Mouse (Mus musculus) cerebellum, adult (tissue): ENCODE data around the gene Mmp21.
"Not testable (repeated sequence)": the region's sequence is repeated elsewhere in the genome, so short reads cannot be mapped to it uniquely, and the experiment has no call there.

Experiments
- ATAC-seq: cut with Nextera tagmentation; 2 replicates; pipeline ENCODE4 v1.9.2; 2017; ENCODE audit warnings: mild to moderate bottlenecking, moderate library complexity, mixed read lengths; ENCODE audit not compliant: insufficient number of reproducible peaks, low FRiP score, low TSS enrichment

The Mmp21 gene

GRCm38 (mm10) chr7:133679961-133680360 lies at the start of gene Mmp21:
Gene Mmp21 (minus strand): TSS chr7:133680061.
- ATAC-seq, result no peak

GRCm38 (mm10) chr7:133729351-133729750 lies 49.5 kb upstream of the Mmp21 start:
- ATAC-seq, result no peak

GRCm38 (mm10) chr7:133727027-133727426 lies 47.2 kb upstream of the Mmp21 start:
- ATAC-seq, result no peak

GRCm38 (mm10) chr7:133725571-133725970 lies 45.7 kb upstream of the Mmp21 start:
- ATAC-seq, result no peak

- ATAC-seq, result no peak
These were observed 45.0 kb upstream of the Mmp21 start for GRCm38 (mm10) chr7:133724844-133725243.

GRCm38 (mm10) chr7:133720616-133721015 lies 40.8 kb upstream of the Mmp21 start:
- no peak for ATAC-seq

- ATAC-seq, result no peak
These were observed 38.7 kb upstream of the Mmp21 start for GRCm38 (mm10) chr7:133718580-133718979.

GRCm38 (mm10) chr7:133715387-133715786 lies 35.5 kb upstream of the Mmp21 start:
- ATAC-seq, result no peak

GRCm38 (mm10) chr7:133707301-133707700 lies 27.4 kb upstream of the Mmp21 start:
- ATAC-seq, result no peak

- ATAC-seq, result no peak
These were observed 24.0 kb upstream of the Mmp21 start for GRCm38 (mm10) chr7:133703906-133704305.

GRCm38 (mm10) chr7:133702333-133702732 lies 22.5 kb upstream of the Mmp21 start:
- no peak for ATAC-seq

- ATAC-seq, result no peak
These were observed 21.5 kb upstream of the Mmp21 start for GRCm38 (mm10) chr7:133701366-133701765.

- no peak for ATAC-seq
These were observed 20.0 kb upstream of the Mmp21 start for GRCm38 (mm10) chr7:133699885-133700284.

- ATAC-seq, result no peak
These were observed 18.3 kb upstream of the Mmp21 start for GRCm38 (mm10) chr7:133698021-133698709.

GRCm38 (mm10) chr7:133685644-133686043 lies 5.8 kb upstream of the Mmp21 start:
- ATAC-seq, result not testable (repeated sequence)

- no peak for ATAC-seq
These were observed 4.8 kb upstream of the Mmp21 start for GRCm38 (mm10) chr7:133684701-133685100.

GRCm38 (mm10) chr7:133684110-133684509 lies 4.2 kb upstream of the Mmp21 start:
- ATAC-seq, result no peak

- no peak for ATAC-seq
These were observed 3.8 kb upstream of the Mmp21 start for GRCm38 (mm10) chr7:133683626-133684025.

GRCm38 (mm10) chr7:133679439-133679838 lies 422 bp downstream of the Mmp21 start:
- 0 out of 2 replicates have a peak, but pooled peaks have one; percentile 45 for ATAC-seq

- ATAC-seq, result peak; percentile 54; the same call in 1 of the 2 replicates
These were observed 1.1 kb downstream of the Mmp21 start for GRCm38 (mm10) chr7:133678716-133679115.

- ATAC-seq, result no peak
These were observed 3.9 kb downstream of the Mmp21 start for GRCm38 (mm10) chr7:133676002-133676401.

- ATAC-seq, result no peak
These were observed 9.0 kb downstream of the Mmp21 start for GRCm38 (mm10) chr7:133670846-133671245.
